ENCODE assay signal across 8 mouse cellular contexts in genomic region chr3:108554587-108555312, GRCm38 (mm10). TPM values are rescaled to one million over a fixed set of nuclear protein-coding genes. Genes with fewer than 3 reads are reported as not detected.
A peak's percentile ranks its signal among the peaks of the same experiment; 100 is the strongest.
DNase-seq lines count a peak whose midpoint lies in the region; ATAC-seq and TF ChIP-seq lines count a peak whose summit lies in the region.

No protein-coding gene starts in this region.

- H3K27me3 ChIP-seq in megakaryocyte, embryonic 14.5 days (replicated peaks), result peaks cover 7% of the 10 kb centered on the region

- peak overlapping the region; percentile 84 for H3K4me3 ChIP-seq in gastrocnemius, adult 2 months
- H3K4me3 ChIP-seq in megakaryocyte, embryonic 14.5 days (replicated peaks), result peak overlapping the region; percentile 100

- no peaks in the 10 kb centered on the region for H3K9me3 ChIP-seq in megakaryocyte, embryonic 14.5 days

- DNase-seq in ZHBTc4 (ENCODE audit: low read depth, low spot score), result peak; percentile 97
- peak; percentile 92 for DNase-seq in gastrocnemius, adult 2 months
- DNase-seq in hindlimb bud, embryonic 11.5 days (ENCODE audit: extremely low spot score, low read depth, low spot score), result peak; percentile 88
- peak; percentile 93 to 94 for DNase-seq in left cerebral cortex, adult 8-10 months (ENCODE audit: low spot score in 2 of 2)
- peak; percentile 96 to 97 for DNase-seq in right cerebral cortex, postnatal 10 days (ENCODE audit: low spot score in 2 of 2)
- peak; percentile 91 for DNase-seq in urinary bladder, postnatal 25 days (ENCODE audit: low spot score)

- peaks cover 39% of the 10 kb centered on the region for H3K36me3 ChIP-seq in megakaryocyte, embryonic 14.5 days (replicated peaks; ENCODE audit: low read length)

- peak overlapping the region; percentile 91 for H3K27ac ChIP-seq in gastrocnemius, adult 2 months

- TF ChIP-seq CTCF in gastrocnemius, adult 2 months (IDR thresholded peaks at IDR 0.05), result peak; percentile 94

- peak; percentile 100 for ATAC-seq in common myeloid progenitor, adult 5-6 weeks (replicated peaks; ENCODE audit: low read depth, poor library complexity, severe bottlenecking)

- H3K4me1 ChIP-seq in megakaryocyte, embryonic 14.5 days, result peaks cover 6% of the 10 kb centered on the region

- intact Hi-C loops in gastrocnemius, adult 2 months (cut with DNase I), result loop anchor here (2.0 kb wide), 1 partner anchor 110 kb away; the partner anchor contains the start of gene Sars

RNA-seq across cellular contexts. Expression of gene Tmem167b, which starts 7.5 kb away (rescaled TPM):
- 29.2 and 33.6 TPM in 2 replicates for total RNA-seq in common myeloid progenitor, adult 5-6 weeks (2017)
- 10 to 100 TPM; 12.1 to 16.1 TPM for total RNA-seq in gastrocnemius, adult 2 months (2021)
- total RNA-seq in left cerebral cortex, adult 8-10 months (2022), result 10 to 100 TPM; 46.4 to 52.3 (median 48.7) TPM
- polyA plus RNA-seq in megakaryocyte, embryonic 14.5 days (2012; ENCODE audit: insufficient read depth, low replicate concordance), result 1.2 and 2.1 TPM in 2 replicates

RNA-seq across cellular contexts. Expression of gene Taf13, which starts 16.7 kb away (rescaled TPM):
- total RNA-seq in common myeloid progenitor, adult 5-6 weeks (2017), result 19.2 and 19.5 TPM in 2 replicates
- total RNA-seq in gastrocnemius, adult 2 months (2021), result 10 to 100 TPM; 19.7 to 20.0 TPM
- 10 to 100 TPM; 21.8 to 24.8 (median 22.1) TPM for total RNA-seq in left cerebral cortex, adult 8-10 months (2022)
- 1.4 TPM in 1 of 2 replicates, not detected in the other for polyA plus RNA-seq in megakaryocyte, embryonic 14.5 days (2012; ENCODE audit: insufficient read depth, low replicate concordance)

RNA-seq across cellular contexts. Expression of gene 5330417C22Rik, which starts 18.4 kb away (rescaled TPM):
- total RNA-seq in common myeloid progenitor, adult 5-6 weeks (2017), result 0.32 and 3.4 TPM in 2 replicates
- not detected for total RNA-seq in gastrocnemius, adult 2 months (2021)
- total RNA-seq in left cerebral cortex, adult 8-10 months (2022), result 10 to 100 TPM; 29.3 to 41.9 (median 35.1) TPM
- polyA plus RNA-seq in megakaryocyte, embryonic 14.5 days (2012; ENCODE audit: insufficient read depth, low replicate concordance), result not detected in 2 replicates

RNA-seq across cellular contexts. Expression of gene 1700013F07Rik, which starts 20.8 kb away (rescaled TPM):
- not detected in 2 replicates for total RNA-seq in common myeloid progenitor, adult 5-6 weeks (2017)
- not detected for total RNA-seq in gastrocnemius, adult 2 months (2021)
- total RNA-seq in left cerebral cortex, adult 8-10 months (2022), result 1 to 10 TPM; 2.2 to 3.5 (median 2.7) TPM
- not detected in 2 replicates for polyA plus RNA-seq in megakaryocyte, embryonic 14.5 days (2012; ENCODE audit: insufficient read depth, low replicate concordance)

RNA-seq across cellular contexts. Expression of gene Wdr47, which starts 36.3 kb away (rescaled TPM):
- 5.0 and 10.3 TPM in 2 replicates for total RNA-seq in common myeloid progenitor, adult 5-6 weeks (2017)
- 1 to 10 TPM; 4.9 to 6.3 TPM for total RNA-seq in gastrocnemius, adult 2 months (2021)
- 100 to 1,000 TPM; 114 to 149 (median 124) TPM for total RNA-seq in left cerebral cortex, adult 8-10 months (2022)
- 0.12 TPM in 1 of 2 replicates, not detected in the other for polyA plus RNA-seq in megakaryocyte, embryonic 14.5 days (2012; ENCODE audit: insufficient read depth, low replicate concordance)

Comparison
In these comparisons a context has a peak if more than half of its experiments do, and no peak if none do; other contexts are left out.
1. Peak in every context shown above with its lines: DNase-seq, ATAC-seq, H3K4me3 ChIP-seq and H3K27ac ChIP-seq.